Mouse (Mus musculus): ENCODE results near the gene Kif17.

Kif17 gene

GRCm38 (mm10) chr4:138339963-138340362, 89.7 kb downstream of the Kif17 start:
- DNase-seq (ENCODE audit: low read depth, low spot score), result peak; percentile 78

- DNase-seq (ENCODE audit: low read depth, low spot score), result no peak
Observed at GRCm38 (mm10) chr4:138341393-138341792, 91.2 kb downstream of the Kif17 start.

GRCm38 (mm10) chr4:138342048-138342447, 91.8 kb downstream of the Kif17 start:
- no peak for DNase-seq (ENCODE audit: low read depth, low spot score)

GRCm38 (mm10) chr4:138342778-138343177, 92.5 kb downstream of the Kif17 start:
- DNase-seq (ENCODE audit: low read depth, low spot score), result no peak

GRCm38 (mm10) chr4:138343341-138343837, 93.2 kb downstream of the Kif17 start:
- no peak for DNase-seq (ENCODE audit: low read depth, low spot score)

- no peak for DNase-seq (ENCODE audit: low read depth, low spot score)
Observed at GRCm38 (mm10) chr4:138344891-138345545, 94.8 kb downstream of the Kif17 start.

GRCm38 (mm10) chr4:138347280-138347679, 97.0 kb downstream of the Kif17 start:
- DNase-seq (ENCODE audit: low read depth, low spot score), result no peak

- DNase-seq (ENCODE audit: low read depth, low spot score), result no peak
Observed at GRCm38 (mm10) chr4:138348716-138349115, 98.5 kb downstream of the Kif17 start.

Measured in ZHBTc4 (cell line).